Mouse (Mus musculus) cerebellum, adult 2 months (tissue): ENCODE results near the gene Bhlhe40.

ENCODE experiments used
- CTCF ChIP-seq: fragments of 200-500 bp; IDR thresholded peaks from 2 replicates; pipeline ENCODE4 v1.5.1; 2011; ENCODE audit warnings: low read depth, mild to moderate bottlenecking, control low read depth, low read length, moderate library complexity, borderline replicate concordance; ENCODE audit not compliant: insufficient read depth
- POLR2A ChIP-seq: fragments of 200-500 bp; IDR thresholded peaks from 2 replicates; pipeline ENCODE4 v1.6.1; 2011; ENCODE audit warnings: low read length, control low read depth, borderline replicate concordance; ENCODE audit not compliant: insufficient read depth

DNA sequence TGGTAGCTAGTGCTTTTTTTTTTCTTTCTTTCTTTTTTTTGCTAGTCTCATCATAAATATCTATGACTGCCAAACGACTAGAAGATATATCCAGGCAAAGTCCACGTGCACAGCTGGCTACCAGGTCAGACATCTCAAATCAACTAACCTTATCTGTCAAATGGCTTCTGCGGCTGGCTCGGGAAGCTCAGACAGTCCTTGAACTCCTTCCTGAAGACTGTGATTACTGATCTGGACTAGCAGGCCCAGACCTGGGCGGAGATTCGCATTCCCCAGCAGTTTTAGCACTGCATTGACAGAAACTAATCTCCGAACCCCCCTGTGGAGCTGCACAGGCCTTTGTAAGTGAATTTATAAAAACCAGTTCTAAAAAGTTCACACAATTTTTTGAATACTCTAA is 18.4 kb upstream of the Bhlhe40 start:
- no peak for TF ChIP-seq POLR2A
- no peak for TF ChIP-seq CTCF
